Mouse (Mus musculus): ENCODE measurements around the gene Loxl1. TPM values are rescaled to one million over a fixed set of nuclear protein-coding genes. Genes with fewer than 3 reads are reported as not detected.

Gene Loxl1
- polyA plus RNA-seq, 1 experiment: 3.4 TPM

- Histone ChIP-seq H3K9ac (ENCODE audit: low read depth, poor library complexity, severe bottlenecking) (no peak overlapping the region), H3K27me3 (ENCODE audit: control insufficient read depth, insufficient read depth, low read length, poor library complexity, severe bottlenecking) (no peaks in the 10 kb centered on the region), H3K4me1 (ENCODE audit: control insufficient read depth, insufficient read depth, low read length) (no peaks in the 10 kb centered on the region), H3K27ac (ENCODE audit: insufficient read depth, low read length) (no peak overlapping the region), H3K36me3 (ENCODE audit: control insufficient read depth, insufficient read depth, low read length, poor library complexity, severe bottlenecking) (no peaks in the 10 kb centered on the region), H3K9me3 (replicated peaks; ENCODE audit: control insufficient read depth, insufficient read depth, low read length, poor library complexity, severe bottlenecking) (no peaks in the 10 kb centered on the region), H3K4me3 (ENCODE audit: low read depth, low read length) (no peak overlapping the region)
- no peak for TF ChIP-seq CTCF (IDR thresholded peaks at IDR 0.05; ENCODE audit: low read depth, low read length)
- TF ChIP-seq POLR2A (IDR thresholded peaks at IDR 0.05; ENCODE audit: insufficient read depth, low read length): no peak
- no peak for TF ChIP-seq EP300 (IDR thresholded peaks at IDR 0.05; ENCODE audit: insufficient read depth, low read depth, low read length)
Observed at GRCm38 (mm10) chr9:58347795-58348194, 34.8 kb upstream of the Loxl1 start.

GRCm38 (mm10) chr9:58346498-58346897 is 33.5 kb upstream of the Loxl1 start:
- no peaks in the 10 kb centered on the region for H3K36me3 ChIP-seq (ENCODE audit: control insufficient read depth, insufficient read depth, low read length, poor library complexity, severe bottlenecking)
- no peak overlapping the region for H3K4me3 ChIP-seq (ENCODE audit: low read depth, low read length)
- TF ChIP-seq CTCF (IDR thresholded peaks at IDR 0.05; ENCODE audit: low read depth, low read length): no peak
- TF ChIP-seq EP300 (IDR thresholded peaks at IDR 0.05; ENCODE audit: insufficient read depth, low read depth, low read length): no peak
- TF ChIP-seq POLR2A (IDR thresholded peaks at IDR 0.05; ENCODE audit: insufficient read depth, low read length): no peak
- H3K9me3 ChIP-seq (replicated peaks; ENCODE audit: control insufficient read depth, insufficient read depth, low read length, poor library complexity, severe bottlenecking): no peaks in the 10 kb centered on the region
- H3K4me1 ChIP-seq (ENCODE audit: control insufficient read depth, insufficient read depth, low read length): no peaks in the 10 kb centered on the region
- no peaks in the 10 kb centered on the region for H3K27me3 ChIP-seq (ENCODE audit: control insufficient read depth, insufficient read depth, low read length, poor library complexity, severe bottlenecking)
- H3K9ac ChIP-seq (ENCODE audit: low read depth, poor library complexity, severe bottlenecking): no peak overlapping the region
- no peak overlapping the region for H3K27ac ChIP-seq (ENCODE audit: insufficient read depth, low read length)

GRCm38 (mm10) chr9:58345963-58346362 is 33.0 kb upstream of the Loxl1 start:
- TF ChIP-seq EP300 (IDR thresholded peaks at IDR 0.05; ENCODE audit: insufficient read depth, low read depth, low read length) (no peak), CTCF (IDR thresholded peaks at IDR 0.05; ENCODE audit: low read depth, low read length) (no peak)
- no peak overlapping the region for H3K4me3 ChIP-seq (ENCODE audit: low read depth, low read length)
- H3K27me3 ChIP-seq (ENCODE audit: control insufficient read depth, insufficient read depth, low read length, poor library complexity, severe bottlenecking): no peaks in the 10 kb centered on the region
- H3K27ac ChIP-seq (ENCODE audit: insufficient read depth, low read length): no peak overlapping the region
- no peaks in the 10 kb centered on the region for H3K4me1 ChIP-seq (ENCODE audit: control insufficient read depth, insufficient read depth, low read length)
- no peaks in the 10 kb centered on the region for H3K9me3 ChIP-seq (replicated peaks; ENCODE audit: control insufficient read depth, insufficient read depth, low read length, poor library complexity, severe bottlenecking)
- H3K36me3 ChIP-seq (ENCODE audit: control insufficient read depth, insufficient read depth, low read length, poor library complexity, severe bottlenecking): no peaks in the 10 kb centered on the region
- no peak overlapping the region for H3K9ac ChIP-seq (ENCODE audit: low read depth, poor library complexity, severe bottlenecking)

- Histone ChIP-seq H3K9me3 (replicated peaks; ENCODE audit: control insufficient read depth, insufficient read depth, low read length, poor library complexity, severe bottlenecking) (no peaks in the 10 kb centered on the region), H3K4me3 (ENCODE audit: low read depth, low read length) (no peak overlapping the region), H3K27me3 (ENCODE audit: control insufficient read depth, insufficient read depth, low read length, poor library complexity, severe bottlenecking) (no peaks in the 10 kb centered on the region), H3K27ac (ENCODE audit: insufficient read depth, low read length) (no peak overlapping the region), H3K9ac (ENCODE audit: low read depth, poor library complexity, severe bottlenecking) (no peak overlapping the region), H3K36me3 (ENCODE audit: control insufficient read depth, insufficient read depth, low read length, poor library complexity, severe bottlenecking) (no peaks in the 10 kb centered on the region), H3K4me1 (ENCODE audit: control insufficient read depth, insufficient read depth, low read length) (no peaks in the 10 kb centered on the region)
- TF ChIP-seq EP300 (IDR thresholded peaks at IDR 0.05; ENCODE audit: insufficient read depth, low read depth, low read length): no peak
- TF ChIP-seq POLR2A (IDR thresholded peaks at IDR 0.05; ENCODE audit: insufficient read depth, low read length): no peak
- TF ChIP-seq CTCF (IDR thresholded peaks at IDR 0.05; ENCODE audit: low read depth, low read length): no peak
Observed at GRCm38 (mm10) chr9:58341795-58342194, 28.8 kb upstream of the Loxl1 start.

- Histone ChIP-seq H3K36me3 (ENCODE audit: control insufficient read depth, insufficient read depth, low read length, poor library complexity, severe bottlenecking) (no peaks in the 10 kb centered on the region), H3K9me3 (replicated peaks; ENCODE audit: control insufficient read depth, insufficient read depth, low read length, poor library complexity, severe bottlenecking) (no peaks in the 10 kb centered on the region; the same call in 1 of the 2 replicates), H3K4me1 (ENCODE audit: control insufficient read depth, insufficient read depth, low read length) (no peaks in the 10 kb centered on the region), H3K27ac (ENCODE audit: insufficient read depth, low read length) (no peak overlapping the region), H3K27me3 (ENCODE audit: control insufficient read depth, insufficient read depth, low read length, poor library complexity, severe bottlenecking) (no peaks in the 10 kb centered on the region), H3K9ac (ENCODE audit: low read depth, poor library complexity, severe bottlenecking) (no peak overlapping the region), H3K4me3 (ENCODE audit: low read depth, low read length) (no peak overlapping the region)
- no peak for TF ChIP-seq POLR2A (IDR thresholded peaks at IDR 0.05; ENCODE audit: insufficient read depth, low read length)
- no peak for TF ChIP-seq CTCF (IDR thresholded peaks at IDR 0.05; ENCODE audit: low read depth, low read length)
- TF ChIP-seq EP300 (IDR thresholded peaks at IDR 0.05; ENCODE audit: insufficient read depth, low read depth, low read length): no peak
Observed at GRCm38 (mm10) chr9:58336650-58337281, 23.8 kb upstream of the Loxl1 start.

GRCm38 (mm10) chr9:58331276-58331675 is 18.3 kb upstream of the Loxl1 start:
- Histone ChIP-seq H3K27ac (ENCODE audit: insufficient read depth, low read length) (no peak overlapping the region), H3K9ac (ENCODE audit: low read depth, poor library complexity, severe bottlenecking) (no peak overlapping the region), H3K27me3 (ENCODE audit: control insufficient read depth, insufficient read depth, low read length, poor library complexity, severe bottlenecking) (no peaks in the 10 kb centered on the region), H3K4me1 (ENCODE audit: control insufficient read depth, insufficient read depth, low read length) (no peaks in the 10 kb centered on the region), H3K36me3 (ENCODE audit: control insufficient read depth, insufficient read depth, low read length, poor library complexity, severe bottlenecking) (no peaks in the 10 kb centered on the region), H3K4me3 (ENCODE audit: low read depth, low read length) (no peak overlapping the region), H3K9me3 (replicated peaks; ENCODE audit: control insufficient read depth, insufficient read depth, low read length, poor library complexity, severe bottlenecking) (no peaks in the 10 kb centered on the region; the same call in 1 of the 2 replicates)
- TF ChIP-seq CTCF (IDR thresholded peaks at IDR 0.05; ENCODE audit: low read depth, low read length) (no peak), EP300 (IDR thresholded peaks at IDR 0.05; ENCODE audit: insufficient read depth, low read depth, low read length) (no peak), POLR2A (IDR thresholded peaks at IDR 0.05; ENCODE audit: insufficient read depth, low read length) (no peak)
